Mouse (Mus musculus) brown adipose tissue, adult 24 weeks (tissue): ENCODE data around the gene Slc38a2. TPM values are rescaled to one million over a fixed set of nuclear protein-coding genes. Genes with fewer than 3 reads are reported as not detected.
A peak's percentile ranks its signal among the peaks of the same experiment; 100 is the strongest.

Experiments
- H3K27ac ChIP-seq: fragments of 200-500 bp; replicated peaks from 2 replicates; pipeline ENCODE4 v1.5.1; 2012; ENCODE audit warnings: low read depth, mild to moderate bottlenecking, low read length
- H3K4me1 ChIP-seq: fragments of 200-500 bp; 2 replicates; pipeline ENCODE4 v1.6.1; 2012; ENCODE audit warnings: low read length, mixed read lengths; ENCODE audit not compliant: control insufficient read depth, insufficient read depth, insufficient read length
- H3K4me3 ChIP-seq: fragments of 200-500 bp; 2 replicates; pipeline ENCODE4 v1.5.1; 2012; ENCODE audit warnings: low read depth, mild to moderate bottlenecking, low read length, moderate library complexity; ENCODE audit not compliant: insufficient read depth
- polyA plus RNA-seq: library from polyadenylated mRNA; stranded (reverse); fragments of >200 nt; gene quantifications from 2 replicates; pipeline ENCODE4 v1.2.4, GENCODE M21; 2012; ENCODE audit not compliant: missing spikeins, insufficient read depth, insufficient read length

The Slc38a2 gene
- polyA plus RNA-seq, 1 experiment: 25.0 TPM

GRCm38 (mm10) chr15:96734423-96734822 lies 34.9 kb upstream of the Slc38a2 start:
- H3K4me1 ChIP-seq: peaks cover 8% of the 10 kb centered on the region; the same call in 1 of the 2 replicates
- H3K27ac ChIP-seq: peak overlapping the region; percentile 27

GRCm38 (mm10) chr15:96730416-96730815 lies 30.9 kb upstream of the Slc38a2 start:
- Histone ChIP-seq H3K27ac (no peak overlapping the region), H3K4me3 (no peak overlapping the region)

More at GRCm38 (mm10) chr15:96734423-96734822, 34.9 kb upstream of the Slc38a2 start:
- no peak overlapping the region for H3K4me3 ChIP-seq

GRCm38 (mm10) chr15:96729785-96730184 lies 30.3 kb upstream of the Slc38a2 start:
- Histone ChIP-seq H3K27ac (no peak overlapping the region), H3K4me3 (no peak overlapping the region), H3K4me1 (peaks cover 8% of the 10 kb centered on the region; the same call in 1 of the 2 replicates)

More at GRCm38 (mm10) chr15:96730416-96730815, 30.9 kb upstream of the Slc38a2 start:
- H3K4me1 ChIP-seq: peaks cover 8% of the 10 kb centered on the region; the same call in 1 of the 2 replicates

DNA sequence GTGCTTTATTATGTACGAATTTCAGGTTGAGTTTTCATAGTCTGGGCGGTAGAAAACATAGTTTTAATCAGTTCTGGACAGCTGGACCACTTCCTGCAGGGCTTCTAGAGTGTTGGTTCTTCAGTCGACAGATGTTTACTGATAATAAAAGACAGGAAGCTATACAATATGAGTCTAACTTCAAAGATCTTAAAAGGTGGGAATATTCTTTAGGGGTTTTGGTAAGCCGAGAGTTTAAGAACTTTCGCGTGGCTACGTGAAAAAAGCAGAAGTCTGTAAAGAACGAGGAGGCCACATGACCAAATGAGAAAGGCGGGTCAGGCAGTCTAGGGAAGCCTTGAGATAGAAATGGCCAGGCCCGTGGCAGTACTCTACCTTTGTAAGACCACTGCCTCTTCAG lies 29.5 kb upstream of the Slc38a2 start:
- Histone ChIP-seq H3K27ac (no peak overlapping the region), H3K4me3 (no peak overlapping the region), H3K4me1 (0 out of 2 replicates have a peak, but pooled peaks cover 3% of the 10 kb centered on the region)

DNA sequence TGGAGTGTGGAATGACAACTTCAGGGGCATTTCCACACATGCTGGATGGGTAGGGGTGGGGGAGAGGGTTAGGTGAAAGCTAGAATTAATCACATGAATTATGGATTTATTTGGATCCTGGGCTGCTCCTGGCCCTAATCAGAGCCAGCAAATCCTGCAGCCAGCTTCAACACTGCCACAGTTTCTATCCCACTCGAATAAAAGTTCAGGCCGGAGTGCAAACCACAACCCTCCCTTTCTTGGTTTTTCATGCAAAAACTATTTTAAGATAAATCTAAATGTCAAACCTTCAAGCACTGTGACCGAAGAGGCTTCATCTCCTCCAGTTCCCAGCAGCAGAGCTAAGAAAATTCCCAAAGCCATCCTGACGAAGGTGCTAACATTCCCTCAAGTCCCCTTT lies 28.8 kb upstream of the Slc38a2 start:
- Histone ChIP-seq H3K4me1 (0 out of 2 replicates have a peak, but pooled peaks cover under 1% of the 10 kb centered on the region), H3K27ac (peak overlapping the region; percentile 34; the same call in 1 of the 2 replicates), H3K4me3 (no peak overlapping the region)

- Histone ChIP-seq H3K4me1 (0 out of 2 replicates have a peak, but pooled peaks cover 2% of the 10 kb centered on the region), H3K27ac (no peak overlapping the region)
These were observed 25.0 kb upstream of the Slc38a2 start for GRCm38 (mm10) chr15:96724506-96724905.

GRCm38 (mm10) chr15:96722228-96722627 lies 22.7 kb upstream of the Slc38a2 start:
- Histone ChIP-seq H3K4me1 (peaks cover 7% of the 10 kb centered on the region; the same call in 1 of the 2 replicates), H3K27ac (no peak overlapping the region), H3K4me3 (no peak overlapping the region)

More at GRCm38 (mm10) chr15:96724506-96724905, 25.0 kb upstream of the Slc38a2 start:
- H3K4me3 ChIP-seq: no peak overlapping the region

- H3K4me3 ChIP-seq: no peak overlapping the region
- H3K27ac ChIP-seq: no peak overlapping the region
- peaks cover 11% of the 10 kb centered on the region; the same call in 1 of the 2 replicates for H3K4me1 ChIP-seq
These were observed 20.6 kb upstream of the Slc38a2 start for GRCm38 (mm10) chr15:96720146-96720545.

DNA sequence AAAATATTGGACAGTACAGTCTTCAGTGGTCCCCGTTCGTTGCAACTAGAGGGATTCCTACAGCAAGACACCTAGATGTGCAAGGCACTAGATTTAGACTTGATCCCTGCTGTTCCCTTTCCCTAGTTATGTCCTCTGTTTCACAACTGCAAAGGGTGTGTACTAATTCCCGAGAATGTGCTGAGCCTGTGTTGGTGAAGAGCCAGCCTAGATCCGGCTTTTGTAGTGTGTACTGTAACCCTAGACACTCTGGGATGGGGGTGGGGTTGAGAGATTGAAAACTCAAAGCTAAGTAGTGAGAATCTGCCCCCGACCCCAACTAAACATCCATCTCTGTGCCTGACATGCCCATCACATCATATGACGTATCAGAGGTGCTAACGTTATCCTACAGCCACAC lies 18.9 kb upstream of the Slc38a2 start:
- Histone ChIP-seq H3K27ac (no peak overlapping the region), H3K4me1 (peaks cover 11% of the 10 kb centered on the region; the same call in 1 of the 2 replicates), H3K4me3 (no peak overlapping the region)

DNA sequence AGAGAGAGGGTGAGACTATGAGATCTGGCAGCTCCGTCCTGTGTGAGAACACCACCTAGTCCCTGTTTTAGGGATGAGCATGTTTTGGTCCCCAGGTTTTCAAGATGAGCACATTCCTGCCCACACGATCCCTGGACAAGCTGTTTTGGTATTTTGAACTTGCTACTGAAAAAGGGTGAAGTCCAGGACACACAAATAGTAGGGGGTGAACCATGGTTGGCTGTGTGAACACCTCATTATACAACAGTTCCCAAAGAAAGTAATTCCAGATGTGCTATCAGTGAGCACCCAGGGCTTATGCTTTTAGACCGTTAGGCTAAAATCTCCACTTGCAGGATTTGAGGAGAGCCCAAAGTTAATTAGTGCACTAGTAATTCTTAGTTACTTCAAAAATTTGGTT lies 17.7 kb upstream of the Slc38a2 start:
- Histone ChIP-seq H3K4me1 (peaks cover 11% of the 10 kb centered on the region; the same call in 1 of the 2 replicates), H3K27ac (no peak overlapping the region), H3K4me3 (no peak overlapping the region)

- H3K4me3 ChIP-seq: no peak overlapping the region
- no peak overlapping the region for H3K27ac ChIP-seq
- H3K4me1 ChIP-seq: peaks cover 11% of the 10 kb centered on the region; the same call in 1 of the 2 replicates
These were observed 16.8 kb upstream of the Slc38a2 start for GRCm38 (mm10) chr15:96716371-96716770.

GRCm38 (mm10) chr15:96715692-96716080 lies 16.2 kb upstream of the Slc38a2 start:
- Histone ChIP-seq H3K4me3 (no peak overlapping the region), H3K27ac (no peak overlapping the region), H3K4me1 (peaks cover 12% of the 10 kb centered on the region; the same call in 1 of the 2 replicates)

GRCm38 (mm10) chr15:96715079-96715691 lies 15.7 kb upstream of the Slc38a2 start:
- no peak overlapping the region for H3K27ac ChIP-seq
- no peak overlapping the region for H3K4me3 ChIP-seq
- H3K4me1 ChIP-seq: peaks cover 15% of the 10 kb centered on the region; the same call in 1 of the 2 replicates

GRCm38 (mm10) chr15:96714676-96715016 lies 15.1 kb upstream of the Slc38a2 start:
- Histone ChIP-seq H3K4me3 (no peak overlapping the region), H3K27ac (no peak overlapping the region), H3K4me1 (peaks cover 12% of the 10 kb centered on the region; the same call in 1 of the 2 replicates)

- H3K4me1 ChIP-seq: peaks cover 12% of the 10 kb centered on the region; the same call in 1 of the 2 replicates
- no peak overlapping the region for H3K27ac ChIP-seq
- H3K4me3 ChIP-seq: no peak overlapping the region
These were observed 14.5 kb upstream of the Slc38a2 start for GRCm38 (mm10) chr15:96713758-96714675.
